Mouse (Mus musculus) liver, adult (tissue): Measurements from ENCODE around the gene Slc5a5.

ENCODE experiments used
- GATA4 ChIP-seq: IDR thresholded peaks from 2 replicates; pipeline ENCODE4 v1.6.1; 2014; ENCODE audit warnings: mild to moderate bottlenecking, low read length; ENCODE audit not compliant: insufficient replicate concordance

Gene Slc5a5

GRCm38 (mm10) chr8:70856028-70856427, 36.5 kb downstream of the Slc5a5 start:
- no peak for TF ChIP-seq GATA4

DNA sequence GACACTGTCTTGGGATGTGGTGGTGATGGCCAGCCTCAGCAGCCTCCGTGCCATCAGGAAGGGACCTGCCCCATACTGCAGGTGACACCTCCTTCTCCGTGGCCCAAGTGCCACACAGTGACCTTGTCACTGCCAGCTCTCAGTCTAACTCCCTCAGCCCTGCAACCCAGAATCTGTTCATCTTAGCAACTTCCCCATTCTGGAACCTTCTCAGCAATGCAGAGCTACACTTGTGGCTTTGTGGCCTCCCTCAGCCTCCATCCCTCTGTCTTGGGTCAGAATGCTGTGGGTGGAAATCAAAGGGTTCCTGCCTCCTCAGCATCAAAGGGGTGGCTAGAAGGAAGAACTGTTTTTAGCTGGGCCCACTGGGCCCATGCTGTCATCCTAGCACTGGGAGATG, 38.7 kb downstream of the Slc5a5 start:
- no peak for TF ChIP-seq GATA4

DNA sequence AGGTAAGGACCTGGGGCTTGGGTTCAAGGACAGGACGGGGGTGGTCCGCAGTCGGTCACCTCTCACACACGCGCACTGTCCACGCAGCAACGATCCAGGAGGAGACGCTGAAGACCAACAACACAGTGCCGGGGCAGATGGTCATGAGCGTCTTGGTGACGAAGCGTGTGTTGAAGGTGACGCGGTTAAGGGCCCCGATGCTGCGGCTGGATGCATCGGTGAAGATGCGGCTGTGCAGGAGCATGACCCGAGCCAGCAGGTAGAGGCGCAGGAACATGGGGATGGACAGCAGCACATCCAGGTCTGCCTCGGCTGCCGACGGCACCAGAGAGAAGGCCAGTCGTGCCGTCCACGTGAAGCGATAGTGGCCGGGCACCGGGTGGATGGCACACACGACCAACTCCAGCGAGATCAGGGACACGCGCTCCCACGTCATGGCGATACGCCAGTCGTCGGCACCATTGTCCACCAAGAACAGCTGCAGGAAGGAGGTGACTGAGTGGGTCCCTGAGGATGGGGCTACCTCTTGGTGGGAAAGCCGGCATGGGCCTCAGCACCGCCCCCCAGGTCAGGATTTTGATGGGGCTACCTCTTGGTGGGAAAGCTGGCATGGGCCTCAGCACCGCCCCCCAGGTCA, 39.8 kb downstream of the Slc5a5 start:
- no peak for TF ChIP-seq GATA4

DNA sequence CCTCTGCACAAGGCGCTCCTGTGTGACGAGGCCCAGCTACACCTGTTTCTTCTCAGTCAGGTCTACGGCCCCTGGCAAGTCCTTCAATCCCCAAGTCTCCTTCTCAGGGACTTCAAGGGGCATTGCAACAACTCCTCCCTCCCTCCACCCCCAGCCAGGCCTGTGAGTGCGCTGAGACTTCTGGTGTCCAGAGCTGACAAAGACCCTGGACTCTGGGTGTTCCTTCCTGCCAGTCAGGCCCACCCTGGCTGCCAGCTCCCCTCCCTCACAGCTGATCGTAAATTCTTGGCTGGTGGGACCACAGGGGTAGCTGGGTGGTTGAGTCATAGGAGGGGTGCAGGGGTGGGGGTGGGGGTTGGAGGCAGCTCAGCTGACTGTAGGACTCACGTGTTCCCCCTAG, 40.7 kb downstream of the Slc5a5 start:
- no peak for TF ChIP-seq GATA4

DNA sequence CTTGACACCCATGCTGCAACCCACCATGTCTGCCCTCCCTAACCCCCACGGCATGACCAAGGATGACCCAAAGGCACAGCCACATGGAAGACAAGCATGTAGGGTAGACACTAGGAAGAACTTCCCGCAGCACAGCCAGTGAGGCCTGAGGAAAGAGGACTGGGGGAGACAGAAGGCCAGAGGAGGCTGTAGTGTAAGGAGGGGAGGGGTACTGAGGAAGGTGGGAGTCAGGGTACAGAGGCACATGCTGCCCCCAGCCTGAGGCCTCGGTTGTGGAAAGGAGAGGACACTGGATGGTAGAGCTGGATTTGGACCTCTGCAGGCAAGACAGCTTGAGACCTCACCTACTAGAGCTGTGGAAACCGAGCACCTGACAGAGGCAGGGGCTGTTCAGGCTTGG, 41.6 kb downstream of the Slc5a5 start:
- no peak for TF ChIP-seq GATA4

DNA sequence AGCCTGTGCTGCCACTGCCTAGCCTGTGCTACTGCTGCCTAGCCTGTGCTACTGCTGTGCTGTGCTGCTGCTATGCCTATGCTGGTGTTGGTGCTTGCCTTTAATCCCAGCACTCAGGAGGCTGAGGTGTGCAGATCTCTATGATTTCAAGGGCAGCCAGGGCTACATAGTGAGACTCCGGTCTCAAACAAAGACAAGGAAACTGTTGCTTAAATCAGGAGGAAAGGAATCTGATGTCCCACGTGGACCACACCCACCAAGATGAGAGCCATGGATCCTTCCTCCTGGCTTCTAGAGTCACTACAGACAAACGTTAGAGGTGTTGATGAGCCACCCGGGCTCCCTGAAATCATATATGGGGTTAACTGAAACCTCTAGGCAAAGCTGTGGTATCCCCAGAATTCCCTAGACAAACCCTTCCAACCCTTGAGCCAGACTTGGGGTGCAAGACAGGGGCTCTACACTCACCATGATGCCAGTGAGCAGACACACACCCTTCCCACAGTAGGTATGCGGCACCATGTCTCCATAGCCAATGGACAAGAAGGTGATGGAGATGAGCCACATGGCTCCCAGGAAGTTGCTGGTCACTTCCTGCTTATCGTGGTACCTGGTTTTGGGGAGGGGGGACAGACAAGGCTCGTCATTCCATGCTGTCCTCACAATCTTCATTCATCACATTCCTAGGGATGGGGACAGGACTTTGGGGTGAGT, 42.3 kb downstream of the Slc5a5 start:
- TF ChIP-seq GATA4: no peak

DNA sequence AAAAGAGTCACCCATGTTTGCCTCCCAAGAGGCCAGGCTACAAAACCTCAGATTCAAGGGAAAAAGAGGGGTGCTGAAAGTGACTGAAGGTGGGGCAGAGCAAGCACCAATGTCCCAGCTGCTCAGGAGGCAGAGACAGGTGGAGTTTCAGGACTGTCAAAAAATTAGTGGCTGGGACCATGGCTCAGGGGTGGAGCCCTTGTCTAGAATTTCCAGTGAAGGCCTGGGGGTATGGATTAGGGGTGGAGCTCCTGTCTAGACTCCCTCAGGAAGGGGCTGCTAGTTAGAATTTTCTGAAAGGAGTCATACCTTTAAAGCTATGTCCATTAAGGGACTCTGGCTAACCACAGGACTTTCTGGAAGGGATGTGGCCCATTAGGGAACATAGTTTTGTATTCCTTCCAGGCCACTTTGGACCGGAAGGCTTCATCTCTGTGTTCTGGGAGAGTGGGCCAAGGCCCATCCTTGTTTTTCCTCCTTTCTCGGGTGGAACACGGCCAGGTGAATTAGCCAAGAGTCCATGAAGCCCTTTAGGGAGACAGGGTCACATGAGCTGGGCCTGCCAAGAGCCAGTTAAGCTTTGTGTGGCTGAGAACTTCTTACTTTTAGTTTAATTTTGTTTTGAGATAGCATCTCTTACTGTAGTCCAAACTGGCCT, 43.1 kb downstream of the Slc5a5 start:
- no peak for TF ChIP-seq GATA4

DNA sequence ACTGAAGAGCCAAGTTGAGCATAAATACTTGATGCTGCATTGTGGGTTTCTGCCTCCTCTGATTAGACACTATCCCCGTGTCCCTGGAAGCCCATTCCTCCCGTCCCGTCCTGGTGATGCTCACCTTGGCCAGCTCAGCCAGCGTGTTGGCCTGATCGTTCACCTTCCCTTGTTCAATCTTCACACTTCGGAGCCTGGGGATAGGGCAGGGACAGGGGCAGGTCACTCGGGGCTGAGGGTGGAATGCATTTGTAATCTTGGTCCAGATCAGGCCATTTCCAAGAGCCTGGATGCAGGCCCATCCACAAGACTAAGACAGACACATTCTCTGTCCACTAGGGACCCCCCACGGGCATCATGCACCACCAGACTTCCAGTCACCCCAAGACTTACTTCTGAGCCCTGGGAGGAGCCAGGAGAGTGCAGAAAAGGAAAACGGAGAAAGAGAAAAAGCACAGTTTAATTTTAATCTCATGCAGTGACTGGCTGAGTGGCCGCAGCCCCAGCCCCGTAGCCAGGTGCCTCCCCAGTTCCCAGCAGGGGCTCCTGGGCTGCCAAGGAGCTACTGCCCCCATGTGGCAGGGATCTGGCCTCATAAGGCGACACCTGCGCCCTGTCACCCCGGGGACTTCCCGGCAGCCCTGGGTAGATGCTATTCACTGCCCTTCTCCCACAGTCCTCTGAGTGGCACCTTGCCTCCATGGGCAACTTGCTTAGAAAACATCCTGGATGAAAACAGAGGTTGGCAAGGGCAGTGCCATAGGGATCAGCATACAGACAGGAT, 46.0 kb downstream of the Slc5a5 start:
- TF ChIP-seq GATA4: no peak

DNA sequence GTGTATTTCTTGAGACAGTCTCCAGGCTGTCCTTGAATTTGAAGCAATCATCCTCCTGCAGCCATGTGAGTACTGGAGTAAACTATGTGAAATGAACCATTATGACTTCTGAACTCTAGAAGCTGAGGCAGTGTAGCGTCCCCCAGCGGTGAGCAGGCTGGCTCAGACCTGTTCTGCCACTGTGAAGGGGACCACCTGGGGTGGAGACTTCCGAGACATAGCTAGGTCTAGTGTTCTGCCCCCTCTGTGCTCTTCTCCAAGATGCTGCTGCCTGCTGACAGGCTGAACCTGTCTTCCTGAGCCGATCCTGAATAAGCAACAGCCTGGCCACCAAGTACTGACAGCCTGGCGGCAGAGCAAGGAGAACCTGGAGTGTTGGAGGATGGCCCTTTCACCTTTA, 47.4 kb downstream of the Slc5a5 start:
- TF ChIP-seq GATA4: no peak

DNA sequence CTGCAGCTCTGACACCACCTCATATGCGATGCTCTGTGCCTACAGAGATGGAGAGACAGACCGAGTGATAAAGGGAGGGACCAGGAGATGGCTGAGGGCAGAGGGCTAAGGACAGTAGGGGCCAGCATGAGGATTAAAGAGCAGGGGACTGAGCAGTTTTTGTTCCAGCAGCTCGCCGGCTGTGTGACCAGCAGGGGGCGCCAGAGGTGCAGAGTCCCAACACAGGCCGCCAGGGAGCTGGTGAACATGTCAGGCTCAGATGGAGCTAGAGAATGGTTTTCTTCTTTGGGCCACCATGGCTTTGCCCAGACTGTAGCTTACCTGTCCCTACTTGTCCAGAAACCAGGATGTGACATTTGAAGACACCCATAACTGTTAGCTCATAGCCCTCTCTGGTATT, 48.0 kb downstream of the Slc5a5 start:
- no peak for TF ChIP-seq GATA4

DNA sequence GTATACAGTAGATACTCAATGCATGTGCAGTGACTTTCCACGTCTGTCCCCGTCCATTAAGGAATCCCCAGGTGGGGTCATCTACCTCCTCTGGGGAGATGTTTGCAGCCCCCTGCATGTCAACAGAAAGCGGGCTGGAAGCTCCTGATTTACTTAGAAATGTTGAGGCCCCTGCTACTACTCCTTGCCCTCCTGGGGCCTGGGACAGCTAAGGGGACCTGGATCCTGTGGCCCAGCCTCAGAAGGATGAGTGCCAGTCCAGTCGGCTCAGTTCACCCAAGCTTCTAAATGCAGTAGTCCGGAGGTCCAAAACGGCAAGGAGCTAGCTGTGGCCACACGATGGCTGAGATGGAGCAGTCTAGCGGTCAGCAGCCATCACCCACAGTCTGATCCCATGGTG, 48.6 kb downstream of the Slc5a5 start:
- TF ChIP-seq GATA4: no peak

- no peak for TF ChIP-seq GATA4
Observed at GRCm38 (mm10) chr8:70843214-70843773, 49.3 kb downstream of the Slc5a5 start.

- TF ChIP-seq GATA4: no peak
Observed at GRCm38 (mm10) chr8:70842484-70842883, 50.1 kb downstream of the Slc5a5 start.

DNA sequence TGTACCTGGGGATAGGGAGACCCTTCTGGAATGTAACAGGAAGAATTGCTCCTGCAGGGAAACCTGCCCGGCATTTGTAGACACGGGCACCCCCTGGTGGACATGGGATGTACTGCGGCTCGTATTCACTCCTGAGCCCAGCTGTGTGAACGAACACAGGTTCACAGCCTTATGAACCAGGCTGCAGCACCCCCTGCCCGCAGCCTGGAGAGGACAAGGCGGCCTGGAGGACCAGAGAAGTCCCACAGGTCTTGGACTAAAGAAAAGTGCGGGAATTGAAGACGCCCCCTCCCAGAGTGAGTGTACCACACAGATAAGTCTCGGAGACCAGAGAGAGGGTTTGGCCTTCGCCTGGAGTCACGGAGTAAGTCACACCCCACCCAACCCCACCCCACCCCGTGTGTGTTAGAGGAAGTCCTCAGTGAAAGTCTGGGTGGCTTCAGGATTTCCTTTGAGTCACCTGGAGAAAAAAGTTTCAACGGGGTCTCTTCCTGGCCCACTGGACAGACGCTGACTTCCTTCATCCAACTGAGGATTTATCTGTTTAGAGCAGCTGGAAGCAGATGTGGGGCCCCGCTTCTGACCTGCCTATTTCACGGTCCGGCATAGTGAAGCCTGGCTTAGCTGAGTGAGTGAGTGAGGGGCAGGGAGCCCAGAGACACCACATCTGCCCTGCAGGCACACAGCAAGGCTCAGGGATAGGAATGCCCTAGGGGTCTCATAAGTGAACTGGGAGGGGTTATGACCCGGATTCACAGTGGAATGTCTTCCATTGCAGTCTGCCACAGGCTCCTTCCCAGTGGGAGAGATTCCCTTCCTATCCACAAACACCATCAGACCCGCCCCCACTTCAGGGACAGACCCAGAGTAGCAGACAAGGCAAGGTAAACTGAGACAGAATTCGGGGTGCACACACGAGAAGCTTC, 51.1 kb downstream of the Slc5a5 start:
- no peak for TF ChIP-seq GATA4
